Mouse (Mus musculus) spleen, adult 2 months (tissue): ENCODE data around the gene Wnt9b.

Experiments used
- CTCF ChIP-seq: fragments of 200-500 bp; IDR thresholded peaks from 2 replicates; pipeline ENCODE4 v1.5.1; 2011; ENCODE audit warnings: mild to moderate bottlenecking, inconsistent platforms; ENCODE audit not compliant: insufficient read depth, insufficient read length, insufficient replicate concordance; ENCODE audit errors: extremely low read depth
- POLR2A ChIP-seq: fragments of 200-500 bp; IDR thresholded peaks from 2 replicates; pipeline ENCODE4 v1.6.1; 2011; ENCODE audit warnings: low read depth, low read length, inconsistent platforms

DNA sequence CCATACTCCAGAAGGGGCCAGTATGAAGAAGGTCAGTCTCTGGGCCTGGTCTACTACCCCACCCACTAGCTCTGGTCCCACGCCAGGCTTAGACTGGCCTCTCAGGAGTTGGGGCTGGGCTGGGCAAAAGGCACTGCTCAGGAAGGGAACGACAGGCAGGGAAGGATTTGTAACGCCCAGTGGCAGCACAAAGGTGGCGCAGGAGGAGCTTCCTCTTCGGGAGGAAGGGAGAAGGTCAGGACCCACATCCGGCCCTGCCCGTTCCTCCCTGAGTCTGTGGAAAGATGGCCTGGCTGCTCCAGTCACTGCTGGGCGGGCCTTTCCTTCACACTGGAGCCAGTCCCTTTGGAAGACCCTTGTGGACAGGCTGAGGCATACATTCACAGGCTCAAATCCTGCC is 42.6 kb downstream of the Wnt9b start:
- TF ChIP-seq CTCF (no peak), POLR2A (no peak)
